In the genomic region with DNA sequence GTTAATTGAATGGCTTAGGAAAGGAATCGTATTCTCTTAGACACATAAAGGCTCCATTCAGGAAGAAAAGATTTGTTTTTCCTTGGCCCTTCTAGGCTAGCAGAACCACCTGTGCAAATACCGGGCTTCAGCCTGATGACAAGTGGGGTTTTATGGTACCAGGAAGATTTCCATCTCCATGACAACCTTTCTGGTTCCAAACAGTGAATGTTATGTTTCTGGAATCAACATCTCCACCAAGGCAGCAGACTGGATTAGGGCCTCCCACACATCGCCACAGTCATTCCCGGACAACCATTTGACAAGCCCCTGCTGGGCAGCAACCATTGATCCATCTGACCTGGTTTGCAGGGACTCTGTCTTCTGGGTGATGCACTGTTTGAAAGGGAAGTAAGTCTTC, we compare ENCODE assay signal across 13 mouse cellular contexts.
A peak's percentile ranks its signal among the peaks of the same experiment; 100 is the strongest.
DNase-seq lines count a peak whose midpoint lies in the region; ATAC-seq and TF ChIP-seq lines count a peak whose summit lies in the region.
"Had no signal": no experiment of that assay in that cellular context is flagged by ENCODE, and none has a peak within 500 bp of the region (broad histone marks: within the 10 kb centered on the region; RNA-seq: fewer than 3 reads in every experiment).

No protein-coding gene starts in this region.

- peak; percentile 21; the same call in 1 of the 2 replicates for ATAC-seq in hindbrain, embryonic 16.5 days
- no peak for ATAC-seq in midbrain, postnatal 0 days (ENCODE audit: low FRiP score)
- ATAC-seq: inflammation-experienced regulatory T-cells, adult 6 months had no signal

- H3K36me3 ChIP-seq in hindbrain, embryonic 16.5 days (ENCODE audit: control insufficient read depth, insufficient read depth, low read length): no peaks in the 10 kb centered on the region
- no peaks in the 10 kb centered on the region for H3K36me3 ChIP-seq in midbrain, postnatal 0 days (ENCODE audit: insufficient read depth, low read length)
- H3K36me3 ChIP-seq: heart, embryonic 12.5 days had no signal

- DNase-seq in ZHBTc4 (ENCODE audit: low read depth, low spot score): peak; percentile 4
- DNase-seq in embryo, embryonic 11 days: peak; percentile 67
- peak; percentile 22 for DNase-seq in midbrain, postnatal 0 days (ENCODE audit: low spot score)
- no peak for DNase-seq in frontal cortex, postnatal 10 days (ENCODE audit: low spot score in 2 of 2)
- DNase-seq in ovary, postnatal 36 days (ENCODE audit: low spot score): no peak
- no peak for DNase-seq in urinary bladder, adult 2 months (ENCODE audit: low spot score)
- DNase-seq: cerebellum, postnatal 14 days; left cerebral cortex, postnatal 4 days; lung, embryonic 14.5 days; thymus, postnatal 25 days had no signal

- H3K4me1 ChIP-seq in hindbrain, embryonic 16.5 days (ENCODE audit: control insufficient read depth, insufficient read depth, low read depth, low read length): peaks cover 5% of the 10 kb centered on the region
- H3K4me1 ChIP-seq in midbrain, postnatal 0 days (ENCODE audit: insufficient read depth, low read length): no peaks in the 10 kb centered on the region

- no peak for TF ChIP-seq CTCF in midbrain, postnatal 0 days (IDR thresholded peaks at IDR 0.05)

- WGBS in hindbrain, embryonic 16.5 days: 22% methylated on average over 4 of the region's 4 CpGs
- 17% methylated on average over 4 of the region's 4 CpGs for WGBS in midbrain, postnatal 0 days

- H3K9ac ChIP-seq in hindbrain, embryonic 16.5 days (ENCODE audit: low read depth, low read length): no peak overlapping the region
- H3K9ac ChIP-seq in midbrain, postnatal 0 days (replicated peaks; ENCODE audit: low read length, poor library complexity, severe bottlenecking): no peak overlapping the region
- H3K9ac ChIP-seq: heart, embryonic 12.5 days; lung, embryonic 14.5 days had no signal

- H3K4me2 ChIP-seq in hindbrain, embryonic 16.5 days (ENCODE audit: low read length): no peak overlapping the region
- no peak overlapping the region for H3K4me2 ChIP-seq in midbrain, postnatal 0 days (ENCODE audit: low read depth, low read length, poor library complexity, severe bottlenecking)
- H3K4me2 ChIP-seq: heart, embryonic 12.5 days; lung, embryonic 14.5 days had no signal

- no peaks in the 10 kb centered on the region for H3K27me3 ChIP-seq in hindbrain, embryonic 16.5 days (replicated peaks; ENCODE audit: control insufficient read depth, insufficient read depth, low read length)
- peaks cover 4% of the 10 kb centered on the region; the same call in 1 of the 2 replicates for H3K27me3 ChIP-seq in midbrain, postnatal 0 days (ENCODE audit: insufficient read depth, low read length)
- H3K27me3 ChIP-seq: heart, embryonic 12.5 days had no signal

- H3K9me3 ChIP-seq in hindbrain, embryonic 16.5 days (ENCODE audit: control insufficient read depth, low read length): no peaks in the 10 kb centered on the region
- no peaks in the 10 kb centered on the region for H3K9me3 ChIP-seq in midbrain, postnatal 0 days (ENCODE audit: low read length)
- H3K9me3 ChIP-seq: heart, embryonic 12.5 days had no signal

- H3K4me3 ChIP-seq in hindbrain, embryonic 16.5 days (ENCODE audit: low read length): no peak overlapping the region
- H3K4me3 ChIP-seq in midbrain, postnatal 0 days (ENCODE audit: low read depth, low read length): no peak overlapping the region
- H3K4me3 ChIP-seq: heart, embryonic 12.5 days had no signal

- no peak overlapping the region for H3K27ac ChIP-seq in hindbrain, embryonic 16.5 days (ENCODE audit: low read depth, low read length)
- no peak overlapping the region for H3K27ac ChIP-seq in midbrain, postnatal 0 days (ENCODE audit: low read depth, low read length)

Comparison
In these comparisons a context has a peak if more than half of its experiments do, and no peak if none do; other contexts are left out.
1. DNase-seq: peak in ZHBTc4 (single experiment), embryo, embryonic 11 days (single experiment) and midbrain, postnatal 0 days (single experiment); none in frontal cortex, postnatal 10 days (0 of 2), ovary, postnatal 36 days (single experiment) and urinary bladder, adult 2 months (single experiment).